Mouse (Mus musculus) T-cell, adult 2 months (primary cell): ENCODE results near the gene Dnmbp.

Experiments used
- DNase-seq: peaks from one replicate; pipeline ENCODE4 v3.0.0; 2022; ENCODE audit warnings: low spot score

Gene Dnmbp

DNA sequence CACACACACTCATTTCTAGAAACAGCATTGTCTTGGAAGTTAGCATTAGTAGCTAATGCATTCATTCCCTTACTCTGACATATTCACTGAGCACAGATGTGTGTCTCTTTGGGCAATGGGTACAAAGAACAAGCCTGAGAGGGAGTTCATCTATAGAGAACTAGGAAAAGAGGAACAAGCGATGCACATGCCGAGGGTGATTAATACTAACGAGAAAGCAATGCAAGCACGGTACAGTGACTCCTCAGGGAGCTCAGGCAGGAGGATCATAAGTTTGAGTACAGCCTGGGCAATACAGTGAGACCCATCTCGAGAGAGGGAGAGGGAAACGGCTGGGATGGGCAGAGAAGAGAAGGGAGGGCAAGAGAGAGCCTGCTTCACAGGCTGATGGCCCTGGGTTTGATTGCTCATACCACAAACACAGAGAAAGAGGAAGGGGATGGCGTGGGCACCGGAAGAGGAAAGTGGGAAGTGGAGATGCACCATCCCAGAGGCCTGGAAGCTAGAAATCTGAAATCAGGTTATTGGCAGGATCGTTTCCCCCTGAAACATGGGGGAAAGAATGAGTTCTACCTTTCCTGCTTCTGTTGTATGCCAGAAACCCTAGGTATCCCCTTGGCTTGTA is 138.5 kb downstream of the Dnmbp start:
- no peak for DNase-seq

DNA sequence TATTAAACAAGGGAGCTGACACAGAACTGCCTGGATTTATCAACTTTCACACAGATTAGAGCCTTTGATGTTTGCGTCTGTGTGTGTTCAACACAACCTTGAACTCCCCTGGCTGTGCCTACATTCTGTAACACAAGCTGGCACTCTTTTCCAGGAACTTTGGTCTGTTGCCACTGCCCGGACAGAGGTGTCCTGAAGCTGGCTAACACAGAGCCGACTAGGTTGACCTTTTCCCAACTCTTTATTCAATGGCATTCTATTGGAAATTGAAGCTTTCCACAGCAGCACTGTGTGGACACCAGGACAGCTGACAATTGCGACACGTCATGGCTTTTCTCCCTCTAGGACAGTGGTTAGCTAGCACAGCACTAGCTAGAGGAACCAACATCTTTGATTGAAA is 142.8 kb downstream of the Dnmbp start:
- no peak for DNase-seq
